Mouse (Mus musculus): ENCODE measurements at regions not wholly inside any gene's neighbourhood (a gene's known extent, or its start where the extent isn't known, plus 50 kb on each side); places are given as distances from the start of the nearest gene placed in this dataset.

GRCm38 (mm10) chr14:55301996-55302395 is 80.2 kb downstream of the Dhrs2 start:
- DNase-seq (ENCODE audit: low read depth, low spot score), result no peak

- no peak for DNase-seq (ENCODE audit: low read depth, low spot score)
These were observed 91.8 kb downstream of the Dhrs2 start for GRCm38 (mm10) chr14:55313615-55314014.

GRCm38 (mm10) chr14:55323897-55324296 is 102.1 kb downstream of the Dhrs2 start:
- no peak for DNase-seq (ENCODE audit: low read depth, low spot score)

- no peak for DNase-seq (ENCODE audit: low read depth, low spot score)
These were observed 102.5 kb downstream of the Dhrs2 start for GRCm38 (mm10) chr14:55324335-55324734.

- DNase-seq (ENCODE audit: low read depth, low spot score), result no peak
These were observed 112.0 kb downstream of the Dhrs2 start for GRCm38 (mm10) chr14:55333812-55334211.

GRCm38 (mm10) chr14:55334305-55334704 is 112.5 kb downstream of the Dhrs2 start:
- DNase-seq (ENCODE audit: low read depth, low spot score), result no peak

GRCm38 (mm10) chr14:55335586-55335985 is 113.8 kb downstream of the Dhrs2 start:
- no peak for DNase-seq (ENCODE audit: low read depth, low spot score)

- DNase-seq (ENCODE audit: low read depth, low spot score), result no peak
These were observed 114.8 kb downstream of the Dhrs2 start for GRCm38 (mm10) chr14:55336451-55337195.

- DNase-seq (ENCODE audit: low read depth, low spot score), result no peak
These were observed 116.2 kb downstream of the Dhrs2 start for GRCm38 (mm10) chr14:55338010-55338409.

GRCm38 (mm10) chr14:55338500-55338899 is 116.7 kb downstream of the Dhrs2 start:
- no peak for DNase-seq (ENCODE audit: low read depth, low spot score)

GRCm38 (mm10) chr14:55339036-55339614 is 117.3 kb downstream of the Dhrs2 start:
- no peak for DNase-seq (ENCODE audit: low read depth, low spot score)

- DNase-seq (ENCODE audit: low read depth, low spot score), result no peak
These were observed 121.5 kb downstream of the Dhrs2 start for GRCm38 (mm10) chr14:55343341-55343740.

GRCm38 (mm10) chr14:55343914-55344313 is 122.1 kb downstream of the Dhrs2 start:
- DNase-seq (ENCODE audit: low read depth, low spot score), result no peak

- no peak for DNase-seq (ENCODE audit: low read depth, low spot score)
These were observed 123.3 kb downstream of the Dhrs2 start for GRCm38 (mm10) chr14:55345091-55345490.

- DNase-seq (ENCODE audit: low read depth, low spot score), result no peak
These were observed 126.3 kb downstream of the Dhrs2 start for GRCm38 (mm10) chr14:55348098-55348497.

GRCm38 (mm10) chr14:55357258-55357657 is 121.3 kb upstream of the Dhrs4 start:
- no peak for DNase-seq (ENCODE audit: low read depth, low spot score)

GRCm38 (mm10) chr14:55358429-55358828 is 120.1 kb upstream of the Dhrs4 start:
- no peak for DNase-seq (ENCODE audit: low read depth, low spot score)

- DNase-seq (ENCODE audit: low read depth, low spot score), result no peak
These were observed 116.2 kb upstream of the Dhrs4 start for GRCm38 (mm10) chr14:55362316-55362715.

- DNase-seq (ENCODE audit: low read depth, low spot score), result no peak
These were observed 115.8 kb upstream of the Dhrs4 start for GRCm38 (mm10) chr14:55362757-55363156.

- DNase-seq (ENCODE audit: low read depth, low spot score), result no peak
These were observed 108.2 kb upstream of the Dhrs4 start for GRCm38 (mm10) chr14:55370384-55370783.

- DNase-seq (ENCODE audit: low read depth, low spot score), result no peak
These were observed 105.6 kb upstream of the Dhrs4 start for GRCm38 (mm10) chr14:55372960-55373359.

- peak; percentile 30 for DNase-seq (ENCODE audit: low read depth, low spot score)
These were observed 91.8 kb upstream of the Dhrs4 start for GRCm38 (mm10) chr14:55386773-55387172.

- no peak for DNase-seq (ENCODE audit: low read depth, low spot score)
These were observed 91.2 kb upstream of the Dhrs4 start for GRCm38 (mm10) chr14:55387378-55387777.

Data from mesoderm, embryonic 11.5 days (tissue).